Mouse (Mus musculus) intestine, embryonic 15.5 days (tissue): ENCODE data around the gene Sec23a. TPM values are rescaled to one million over a fixed set of nuclear protein-coding genes. Genes with fewer than 3 reads are reported as not detected.
A peak's percentile ranks its signal among the peaks of the same experiment; 100 is the strongest.
"Not testable (repeated sequence)": the region's sequence is repeated elsewhere in the genome, so short reads cannot be mapped to it uniquely, and the experiment has no call there.

Experiments used
- ATAC-seq: fragments of 200-750 bp; cut with Nextera tagmentation; 2 replicates; pipeline ENCODE4 v1.8.0; 2017; ENCODE audit warnings: moderate TSS enrichment, moderate library complexity
- H3K27ac ChIP-seq: fragments of 300-500 bp; sonication (generic); 2 replicates; pipeline ENCODE4 v1.5.1; 2015; ENCODE audit warnings: mild to moderate bottlenecking, inconsistent platforms
- H3K27me3 ChIP-seq: fragments of 300-500 bp; sonication (generic); replicated peaks from 2 replicates; pipeline ENCODE4 v1.6.1; 2015; ENCODE audit warnings: inconsistent platforms
- H3K36me3 ChIP-seq: fragments of 300-500 bp; sonication (generic); 2 replicates; pipeline ENCODE4 v1.6.1; 2015; ENCODE audit warnings: inconsistent platforms
- H3K4me1 ChIP-seq: fragments of 300-500 bp; sonication (generic); replicated peaks from 2 replicates; pipeline ENCODE4 v1.6.1; 2015; ENCODE audit warnings: inconsistent platforms
- H3K4me2 ChIP-seq: fragments of 300-500 bp; sonication (generic); replicated peaks from 2 replicates; pipeline ENCODE4 v1.6.1; 2015; ENCODE audit warnings: mild to moderate bottlenecking, inconsistent platforms
- H3K4me3 ChIP-seq: fragments of 300-500 bp; sonication (generic); replicated peaks from 2 replicates; pipeline ENCODE4 v1.5.1; 2015; ENCODE audit warnings: inconsistent platforms
- H3K9ac ChIP-seq: fragments of 300-500 bp; sonication (generic); 2 replicates; pipeline ENCODE4 v1.6.1; 2015; ENCODE audit warnings: inconsistent platforms
- H3K9me3 ChIP-seq: fragments of 300-500 bp; sonication (generic); 2 replicates; pipeline ENCODE4 v1.6.1; 2016; ENCODE audit warnings: inconsistent platforms
- WGBS: fragments of 180-500 bp; shearing (Covaris S2); methylation state at CpG from one replicate; pipeline ENCODE4 v1.1.7; 2015; 5-methylcytosine and 5-hydroxymethylcytosine counted together
- polyA plus RNA-seq: library from polyadenylated mRNA; unstranded; fragments of >200 nt; fragmentation: Nextera tagmentation; extraction: Ambion mirVana; gene quantifications from 2 replicates; pipeline ENCODE4 v1.2.1, GENCODE M21; 2015

Gene Sec23a
- polyA plus RNA-seq, 1 experiment from 2014 or later, result 84.0 TPM

DNA sequence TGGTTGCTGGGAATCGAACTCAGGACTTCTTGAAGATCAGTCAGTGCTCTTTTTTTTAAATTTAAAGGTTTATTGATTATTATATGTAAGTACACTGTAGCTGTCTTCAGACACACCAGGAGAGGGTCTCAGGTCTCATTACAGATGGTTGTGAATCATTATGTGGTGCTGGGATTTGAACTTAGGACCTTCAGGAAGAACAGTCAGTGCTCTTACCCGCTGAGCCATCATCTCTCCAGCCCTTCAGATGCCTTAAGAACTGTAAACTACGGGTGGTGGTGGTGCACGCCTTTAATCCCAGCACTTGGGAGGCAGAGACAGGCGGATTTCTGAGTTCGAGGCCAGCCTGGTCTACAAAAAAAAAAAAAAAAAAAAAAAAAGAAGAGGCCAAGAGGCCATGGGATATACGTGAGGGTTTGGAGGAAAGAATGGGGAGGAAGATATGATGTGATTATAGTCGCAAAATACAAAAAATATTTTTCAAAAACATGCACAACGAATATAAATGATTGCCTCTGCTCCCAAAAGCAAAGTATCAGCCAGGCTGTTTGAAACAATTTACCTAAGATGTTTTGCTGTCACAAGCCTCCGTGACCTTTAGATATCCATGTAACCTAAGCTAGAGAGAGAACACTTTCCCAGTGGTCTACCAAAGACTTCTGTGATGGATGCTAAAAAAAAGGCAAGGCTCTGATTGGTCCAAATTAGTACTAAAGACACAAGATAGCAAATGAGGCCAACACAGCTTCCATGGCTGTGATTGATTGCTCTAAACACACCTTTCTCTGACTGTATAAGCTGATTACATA, 27.5 kb upstream of the Sec23a start:
- H3K4me1 ChIP-seq, result no peaks in the 10 kb centered on the region
- no peaks in the 10 kb centered on the region for H3K9me3 ChIP-seq
- ATAC-seq, result no peak; the same call in 1 of the 2 replicates
- no peak overlapping the region for H3K9ac ChIP-seq
- no peaks in the 10 kb centered on the region for H3K27me3 ChIP-seq
- no peak overlapping the region for H3K4me3 ChIP-seq
- 68% methylated on average over 10 of the region's 10 CpGs for WGBS
- H3K36me3 ChIP-seq, result peaks cover 10% of the 10 kb centered on the region; the same call in 1 of the 2 replicates
- no peak overlapping the region for H3K27ac ChIP-seq
- H3K4me2 ChIP-seq, result no peak overlapping the region; the same call in 1 of the 2 replicates

DNA sequence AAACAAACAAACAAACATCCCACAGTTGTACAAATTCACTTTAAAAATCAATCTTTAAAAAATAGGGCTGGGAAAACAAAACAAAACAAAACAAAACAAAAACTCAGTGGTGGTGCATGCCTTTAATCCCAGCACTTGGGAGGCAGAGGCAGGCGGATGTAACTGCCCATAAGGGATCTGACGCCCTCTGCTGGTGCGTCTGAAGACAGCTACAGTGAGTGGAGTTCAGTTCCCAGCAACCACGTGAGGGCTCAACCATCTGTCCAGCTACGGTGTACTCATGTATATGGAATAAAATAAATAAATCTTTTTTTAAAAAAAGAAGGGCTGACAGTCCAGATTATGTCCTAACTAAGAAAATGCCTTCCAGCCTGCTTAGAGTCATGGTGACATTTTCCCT, 20.3 kb upstream of the Sec23a start:
- H3K4me1 ChIP-seq, result no peaks in the 10 kb centered on the region
- H3K36me3 ChIP-seq, result peaks cover 4% of the 10 kb centered on the region; the same call in 1 of the 2 replicates
- no peaks in the 10 kb centered on the region for H3K27me3 ChIP-seq
- 66% methylated on average over 5 of the region's 5 CpGs for WGBS
- no peak overlapping the region for H3K4me3 ChIP-seq
- H3K9ac ChIP-seq, result no peak overlapping the region
- H3K9me3 ChIP-seq, result no peaks in the 10 kb centered on the region
- ATAC-seq, result no peak
- no peak overlapping the region for H3K4me2 ChIP-seq
- no peak overlapping the region for H3K27ac ChIP-seq

DNA sequence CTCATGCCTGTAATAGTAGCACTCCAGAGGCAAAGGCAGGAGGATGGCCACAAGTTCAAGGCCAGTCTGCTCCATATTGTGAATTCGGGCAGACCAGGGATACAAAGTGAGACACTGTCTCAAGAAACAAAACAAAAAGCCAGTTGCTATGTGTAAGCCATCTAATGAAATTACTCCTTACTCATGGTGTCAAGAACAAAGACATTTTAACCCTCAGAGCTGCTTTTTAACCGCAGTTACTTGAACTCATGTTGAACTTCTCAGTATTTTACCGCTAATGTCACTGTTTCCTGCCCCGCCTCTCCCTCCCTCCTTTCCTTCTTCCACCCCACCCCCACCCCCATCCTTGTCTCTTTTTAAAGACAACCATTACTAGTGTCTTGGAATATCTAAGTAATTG, 9.5 kb upstream of the Sec23a start:
- Histone ChIP-seq H3K27me3 (no peaks in the 10 kb centered on the region), H3K9ac (no peak overlapping the region), H3K36me3 (no peaks in the 10 kb centered on the region), H3K27ac (no peak overlapping the region), H3K4me1 (no peaks in the 10 kb centered on the region), H3K4me3 (no peak overlapping the region), H3K9me3 (no peaks in the 10 kb centered on the region), H3K4me2 (no peak overlapping the region)
- WGBS, result 81% methylated on average over 4 of the region's 4 CpGs
- ATAC-seq, result no peak

DNA sequence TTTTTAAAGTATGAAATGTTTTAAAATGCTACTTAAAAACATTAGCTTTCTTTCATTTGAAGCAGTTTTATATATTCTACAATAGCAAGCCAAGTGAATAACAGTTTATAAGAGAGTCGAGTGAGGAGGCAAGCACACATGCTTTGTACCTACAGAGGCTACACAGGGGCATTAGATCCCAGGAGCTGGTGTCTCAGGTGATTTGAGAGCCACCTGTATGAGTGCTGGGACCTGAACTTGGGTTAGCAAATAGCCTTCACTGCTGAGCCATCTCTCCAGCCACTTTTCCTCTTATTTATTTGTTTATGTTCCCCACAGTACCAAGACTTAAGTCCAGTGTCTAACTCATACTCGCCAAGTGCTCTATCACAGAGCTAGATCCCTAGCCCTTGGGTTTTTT, 8.1 kb upstream of the Sec23a start:
- Histone ChIP-seq H3K9ac (no peak overlapping the region), H3K4me1 (no peaks in the 10 kb centered on the region), H3K9me3 (no peaks in the 10 kb centered on the region), H3K36me3 (no peaks in the 10 kb centered on the region), H3K27ac (no peak overlapping the region), H3K27me3 (no peaks in the 10 kb centered on the region), H3K4me3 (no peak overlapping the region), H3K4me2 (no peak overlapping the region)
- no peak for ATAC-seq
- WGBS, result 88% methylated on average over 2 of the region's 2 CpGs

DNA sequence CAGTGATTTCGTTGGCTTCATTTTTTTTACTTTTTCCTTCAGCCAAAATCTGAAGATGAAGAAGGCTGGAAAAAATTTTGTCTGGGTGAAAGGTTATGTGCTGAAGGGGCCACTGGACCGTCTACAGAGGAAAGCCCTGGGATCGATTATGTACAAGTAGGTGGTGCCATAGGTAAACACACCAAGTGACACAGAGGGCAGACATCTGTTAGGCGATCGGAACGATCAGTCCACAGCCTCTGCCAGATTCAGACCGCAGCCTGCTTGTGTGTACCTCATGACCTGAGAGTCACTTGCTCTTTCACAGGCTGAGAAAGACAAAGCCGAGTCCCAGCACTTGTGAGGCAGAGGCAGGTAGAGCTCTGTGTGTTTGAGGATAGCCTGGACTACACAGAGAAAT, 6.2 kb upstream of the Sec23a start:
- H3K4me3 ChIP-seq, result no peak overlapping the region
- ATAC-seq, result no peak
- no peaks in the 10 kb centered on the region for H3K4me1 ChIP-seq
- no peak overlapping the region for H3K9ac ChIP-seq
- H3K36me3 ChIP-seq, result no peaks in the 10 kb centered on the region
- no peak overlapping the region for H3K4me2 ChIP-seq
- no peak overlapping the region for H3K27ac ChIP-seq
- 83% methylated on average over 8 of the region's 8 CpGs for whole genome bisulfite sequencing
- no peaks in the 10 kb centered on the region for H3K27me3 ChIP-seq
- no peaks in the 10 kb centered on the region for H3K9me3 ChIP-seq

DNA sequence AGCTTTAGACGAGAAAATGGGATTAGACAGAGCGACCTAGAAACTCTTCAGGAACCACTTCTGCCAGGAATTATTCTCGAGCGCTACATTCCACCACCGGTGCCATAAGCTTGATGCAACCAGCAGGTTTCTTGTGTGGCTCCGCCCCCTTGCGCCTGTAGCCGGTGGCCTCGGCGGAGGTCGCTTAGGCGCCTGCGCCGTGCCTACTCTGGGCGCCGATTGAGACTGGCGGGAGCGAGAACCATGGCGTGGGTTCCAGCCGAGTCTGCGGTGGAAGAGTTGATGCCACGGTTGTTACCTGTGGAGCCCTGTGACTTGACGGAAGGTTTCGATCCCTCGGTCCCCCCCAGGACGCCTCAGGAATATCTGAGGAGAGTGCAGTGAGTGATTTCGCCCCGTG, 1.4 kb upstream of the Sec23a start, which contains the start of gene Gemin2:
Gene Gemin2 (plus strand): TSS at position 160 of the 400 bp plus-strand sequence.
- peak within 1 kb of the TSS; percentile 68 for H3K9ac ChIP-seq
- 0% methylated on average over 28 of the region's 28 CpGs for WGBS
- peaks cover 12% of the 10 kb centered on the region; the same call in 1 of the 2 replicates for H3K4me1 ChIP-seq
- H3K27ac ChIP-seq, result peak within 1 kb of the TSS; percentile 97
- H3K4me2 ChIP-seq, result peak within 1 kb of the TSS; percentile 68
- no peaks in the 10 kb centered on the region for H3K27me3 ChIP-seq
- no peaks in the 10 kb centered on the region for H3K9me3 ChIP-seq
- no peaks in the 10 kb centered on the region for H3K36me3 ChIP-seq
- H3K4me3 ChIP-seq, result peak within 1 kb of the TSS; percentile 61
- peak; percentile 80 for ATAC-seq

DNA sequence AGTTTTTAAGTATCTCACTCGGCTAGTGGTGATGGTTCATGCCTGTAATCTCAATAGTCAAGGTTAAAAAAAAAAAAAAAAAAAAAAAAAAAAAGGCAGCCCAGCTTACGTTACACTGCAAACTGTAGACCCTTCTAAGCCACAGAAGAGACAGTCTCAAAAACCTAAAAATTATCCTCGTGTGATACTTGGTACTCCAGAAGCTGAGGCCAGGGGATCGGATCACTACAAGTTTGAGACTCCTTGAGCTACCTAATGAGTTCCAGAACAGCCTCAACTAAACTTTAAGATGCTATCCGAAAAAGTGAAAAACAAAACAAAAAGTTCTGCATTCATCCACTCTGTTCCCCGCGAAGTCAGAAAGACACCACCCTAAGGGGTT, 884 bp upstream of the Sec23a start:
- H3K27me3 ChIP-seq, result no peaks in the 10 kb centered on the region
- peak overlapping the region; percentile 61 for H3K4me3 ChIP-seq
- no peaks in the 10 kb centered on the region for H3K36me3 ChIP-seq
- no peak for ATAC-seq
- WGBS, result 1% methylated on average over 7 of the region's 7 CpGs
- H3K9me3 ChIP-seq, result no peaks in the 10 kb centered on the region
- H3K27ac ChIP-seq, result peak overlapping the region; percentile 97
- H3K4me2 ChIP-seq, result peak overlapping the region; percentile 68
- H3K4me1 ChIP-seq, result peaks cover 14% of the 10 kb centered on the region; the same call in 1 of the 2 replicates
- H3K9ac ChIP-seq, result peak overlapping the region; percentile 68; the same call in 1 of the 2 replicates

DNA sequence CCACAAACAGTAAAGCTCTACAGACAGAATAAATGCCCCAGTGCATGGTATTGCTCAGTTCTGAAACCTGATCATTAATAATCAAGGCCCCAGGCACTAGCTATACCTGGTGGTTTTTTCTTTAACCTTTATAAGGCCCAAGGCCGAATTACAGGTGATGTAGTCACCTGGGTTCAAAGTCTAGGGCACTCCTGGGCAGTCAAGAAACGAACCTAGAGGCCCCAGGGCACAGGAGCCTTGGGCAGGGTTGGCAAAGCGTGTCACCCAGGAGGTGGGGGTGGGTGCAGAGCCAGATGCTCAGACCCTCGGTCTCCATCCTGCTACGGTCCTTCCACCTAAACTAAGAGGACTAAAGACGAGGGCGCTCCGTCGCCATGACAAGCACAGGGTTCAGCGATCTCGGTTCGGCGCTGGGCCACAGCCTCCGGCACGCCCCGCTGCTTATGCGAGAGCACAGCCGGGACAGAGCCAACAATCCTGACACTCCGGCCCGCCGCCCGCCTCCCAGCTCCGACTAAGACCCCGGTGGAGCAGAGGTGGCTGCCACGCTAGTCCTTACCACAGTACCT, 458 bp downstream of the Sec23a start:
- Histone ChIP-seq H3K36me3 (peaks cover 4% of the 10 kb centered on the region), H3K4me2 (peak overlapping the region; percentile 68), H3K4me3 (peak overlapping the region; percentile 86), H3K4me1 (peaks cover 14% of the 10 kb centered on the region; the same call in 1 of the 2 replicates), H3K27me3 (no peaks in the 10 kb centered on the region), H3K9ac (peak overlapping the region; percentile 89), H3K9me3 (no peaks in the 10 kb centered on the region), H3K27ac (peak overlapping the region; percentile 97)
- WGBS, result under 1% methylated on average over 25 of the region's 25 CpGs
- peak; percentile 79 for ATAC-seq

DNA sequence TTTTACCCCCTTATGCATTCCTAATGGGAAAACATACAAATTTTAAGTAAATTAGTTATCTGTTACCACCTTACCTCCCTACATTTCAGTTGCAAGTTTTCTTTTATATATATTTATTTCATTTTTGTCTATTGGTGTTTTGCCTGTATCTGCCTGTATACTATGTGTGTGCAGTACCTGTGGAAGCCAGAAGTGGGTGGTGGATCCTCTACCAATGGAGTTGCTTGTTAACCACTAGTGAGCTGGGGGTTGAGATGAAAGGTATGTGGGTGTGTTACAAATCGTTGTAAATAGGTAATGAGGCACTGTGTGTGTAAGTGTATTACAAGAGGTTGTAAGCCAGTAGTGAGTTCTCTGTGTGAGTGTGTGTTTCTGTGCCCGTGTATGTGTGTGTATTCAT, 1.3 kb downstream of the Sec23a start:
- no peak overlapping the region for H3K27ac ChIP-seq
- H3K4me3 ChIP-seq, result peak overlapping the region; percentile 86; the same call in 1 of the 2 replicates
- 65% methylated on average over 2 of the region's 2 CpGs for WGBS
- H3K4me1 ChIP-seq, result peaks cover 14% of the 10 kb centered on the region; the same call in 1 of the 2 replicates
- no peak overlapping the region for H3K9ac ChIP-seq
- H3K36me3 ChIP-seq, result peaks cover 4% of the 10 kb centered on the region
- H3K27me3 ChIP-seq, result no peaks in the 10 kb centered on the region
- peak overlapping the region; percentile 68 for H3K4me2 ChIP-seq
- H3K9me3 ChIP-seq, result no peaks in the 10 kb centered on the region
- ATAC-seq, result no peak

DNA sequence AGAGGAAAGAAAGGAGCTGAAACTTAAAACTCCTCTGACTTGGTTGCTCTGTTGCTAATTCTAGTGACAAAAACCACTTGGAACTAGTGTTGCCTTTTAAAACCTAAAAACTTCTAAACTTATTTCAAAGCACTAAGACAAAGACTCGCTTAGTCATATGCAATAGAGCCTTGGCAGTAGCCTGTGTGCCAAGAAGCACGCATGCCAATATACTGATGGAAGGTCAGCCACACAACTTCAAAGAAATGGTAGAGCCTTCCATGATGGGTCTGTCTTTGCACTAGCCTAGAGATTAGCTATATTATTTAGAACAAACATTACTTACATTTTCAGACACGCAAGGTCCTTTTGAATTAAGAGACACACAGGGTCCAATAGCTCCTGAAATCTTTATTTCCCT, 26.1 kb downstream of the Sec23a start:
- H3K4me1 ChIP-seq, result no peaks in the 10 kb centered on the region
- no peak overlapping the region for H3K9ac ChIP-seq
- 95% methylated on average over 3 of the region's 3 CpGs for WGBS
- ATAC-seq, result no peak
- peaks cover 23% of the 10 kb centered on the region for H3K36me3 ChIP-seq
- no peak overlapping the region for H3K4me3 ChIP-seq
- no peaks in the 10 kb centered on the region for H3K27me3 ChIP-seq
- H3K9me3 ChIP-seq, result no peaks in the 10 kb centered on the region
- H3K4me2 ChIP-seq, result no peak overlapping the region
- no peak overlapping the region for H3K27ac ChIP-seq

DNA sequence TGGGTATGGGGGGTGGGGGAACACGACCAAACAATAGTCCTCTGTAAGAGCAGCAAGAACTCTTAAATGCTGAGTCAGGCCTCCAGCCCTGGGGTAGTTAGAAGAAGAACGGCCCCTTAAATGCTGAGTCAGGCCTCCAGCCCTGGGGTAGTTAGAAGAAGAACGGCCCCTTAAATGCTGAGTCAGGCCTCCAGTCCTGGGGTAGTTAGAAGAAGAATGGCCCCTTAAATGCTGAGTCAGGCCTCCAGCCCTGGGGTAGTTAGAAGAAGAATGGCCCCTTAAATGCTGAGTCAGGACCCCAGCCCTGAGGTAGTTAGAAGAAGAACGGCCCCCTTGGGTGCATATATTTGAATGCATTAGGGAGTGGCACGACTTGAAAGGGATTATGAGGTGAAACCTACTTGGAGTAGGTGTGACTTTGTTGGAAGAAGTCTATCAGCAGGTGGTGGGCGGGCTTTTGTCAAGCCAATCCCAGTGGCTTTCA, 30.6 kb downstream of the Sec23a start:
- not testable (repeated sequence) for H3K4me2 ChIP-seq, H3K27ac ChIP-seq, H3K9ac ChIP-seq, H3K4me3 ChIP-seq, ATAC-seq, H3K9me3 ChIP-seq, H3K27me3 ChIP-seq, H3K4me1 ChIP-seq
- H3K36me3 ChIP-seq, result peaks cover 35% of the 10 kb centered on the region; the same call in 1 of the 2 replicates
- WGBS, result 75% methylated on average over 6 of the region's 6 CpGs

DNA sequence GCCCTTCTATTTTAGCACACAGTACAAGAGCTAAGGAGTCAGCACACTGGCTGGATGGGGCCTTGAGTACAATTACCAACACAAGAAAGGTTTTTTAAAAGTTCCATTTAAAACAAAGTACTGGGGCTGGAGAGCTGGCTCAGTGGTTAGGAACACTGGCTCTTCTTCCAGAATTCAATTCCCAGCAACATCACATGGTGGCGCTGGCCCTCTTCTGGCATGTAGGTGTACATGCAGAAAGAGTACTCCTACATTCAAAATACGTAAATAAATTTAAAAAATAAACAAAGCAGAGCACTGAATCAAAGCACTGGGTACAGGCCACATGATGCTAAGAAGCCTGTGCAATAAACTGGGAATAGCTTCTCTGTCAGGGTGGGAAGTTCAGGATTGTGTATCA, 34.9 kb downstream of the Sec23a start:
- 78% methylated on average over 2 of the region's 2 CpGs for WGBS
- H3K36me3 ChIP-seq, result peaks cover 29% of the 10 kb centered on the region; the same call in 1 of the 2 replicates
- no peak for ATAC-seq

More for the DNA sequence above, 34.9 kb downstream of the Sec23a start:
- no peak overlapping the region for H3K4me3 ChIP-seq
- no peak overlapping the region for H3K27ac ChIP-seq
- H3K9ac ChIP-seq, result no peak overlapping the region
- no peak overlapping the region for H3K4me2 ChIP-seq
- H3K9me3 ChIP-seq, result no peaks in the 10 kb centered on the region
- no peaks in the 10 kb centered on the region for H3K4me1 ChIP-seq
- no peaks in the 10 kb centered on the region for H3K27me3 ChIP-seq
